Mouse (Mus musculus): ENCODE results near the gene Ncam1.

DNA sequence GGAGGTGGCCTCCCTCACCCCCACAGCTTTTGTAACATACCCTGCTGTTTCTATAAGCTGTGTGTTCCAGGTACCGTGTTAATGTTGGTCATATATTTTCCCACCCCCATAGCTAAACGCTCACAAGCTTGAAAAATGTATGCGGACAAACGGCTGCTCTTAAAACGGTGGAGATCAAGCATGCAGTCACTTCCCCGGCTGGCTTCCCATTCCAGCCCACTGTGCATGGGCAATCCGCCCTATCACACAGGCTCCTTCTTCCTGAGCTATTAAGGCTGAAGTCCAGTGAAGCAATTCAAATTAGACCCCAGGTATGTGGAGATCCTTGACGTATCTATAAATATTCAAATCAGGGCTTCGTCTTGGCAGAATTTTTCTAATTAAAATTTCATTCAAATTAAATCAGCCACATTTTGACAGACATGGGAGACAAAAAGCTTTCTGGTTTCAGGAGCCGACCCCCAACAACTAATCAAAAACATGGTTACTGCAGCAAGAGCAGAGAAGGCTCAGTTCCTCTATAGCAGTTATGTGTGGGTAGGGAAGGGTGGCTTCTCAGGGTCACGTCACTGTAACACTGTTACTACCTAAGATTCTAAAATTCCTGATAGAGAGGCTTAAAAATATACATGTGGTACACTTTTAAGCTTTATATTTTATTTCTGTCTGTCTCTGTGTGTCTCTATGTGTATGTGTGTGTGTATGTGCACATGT lies 202.9 kb downstream of the Ncam1 start:
- TF ChIP-seq CTCF (IDR thresholded peaks at IDR 0.05; ENCODE audit: control insufficient read depth, insufficient read depth, low read length) (no peak), POLR2A (IDR thresholded peaks at IDR 0.05; ENCODE audit: borderline replicate concordance, control insufficient read depth, low read depth, low read length) (no peak)
